Mouse (Mus musculus): ENCODE measurements around the gene Numa1.
"Not testable (repeated sequence)": the region's sequence is repeated elsewhere in the genome, so short reads cannot be mapped to it uniquely, and the experiment has no call there.

Numa1 gene

DNA sequence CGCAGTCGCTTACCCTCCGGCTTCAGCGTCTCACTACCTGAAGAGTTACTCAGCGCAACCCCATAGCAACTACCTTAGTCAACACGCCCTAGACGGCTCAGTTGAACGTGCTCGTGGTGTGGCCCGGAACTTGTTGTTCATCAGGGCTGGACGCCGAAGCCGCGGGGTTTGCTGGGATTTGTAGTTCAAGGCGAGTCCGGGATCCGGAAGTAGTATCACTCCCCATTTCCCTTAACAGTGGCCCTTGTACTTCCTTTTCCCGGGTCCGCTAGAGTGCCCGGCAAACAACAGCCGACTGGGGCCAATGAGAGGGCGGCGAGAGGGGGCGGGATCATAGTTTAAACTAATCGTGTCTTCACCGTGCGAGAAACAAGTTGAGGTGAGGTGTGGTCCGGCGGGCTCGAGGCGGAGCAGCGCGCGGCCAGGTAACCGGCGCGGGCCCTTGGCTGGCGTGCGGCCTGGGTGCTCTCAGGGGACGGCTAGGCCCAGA lies at the start of gene Numa1, which contains the start of gene Lrrc51:
Numa1 (plus strand) TSS at position 361 of the 490 bp plus-strand sequence.
Lrrc51 (minus strand) TSS at position 145 of the 490 bp plus-strand sequence.
- DNase-seq (ENCODE audit: low spot score), result peak; percentile 91

DNA sequence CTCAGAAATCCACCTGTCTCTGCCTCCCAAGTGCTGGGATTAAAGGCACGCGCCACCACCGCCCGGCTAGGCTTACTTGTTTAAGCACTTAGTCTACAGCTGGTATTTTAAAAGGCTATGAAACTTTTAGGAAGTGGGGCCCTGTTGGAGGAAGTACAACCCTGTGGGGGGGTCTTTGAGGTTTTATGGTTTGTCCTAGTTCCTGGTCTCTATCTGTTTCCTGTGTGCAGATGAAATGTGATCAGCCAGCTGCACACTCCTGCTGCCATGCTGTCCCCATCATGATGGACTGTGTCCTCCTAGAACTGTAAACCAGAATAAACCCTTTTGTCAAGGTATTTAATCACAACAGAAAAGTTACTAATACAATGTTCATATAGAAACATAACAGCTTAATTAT lies 49.8 kb upstream of the Numa1 start:
- no peak for DNase-seq (ENCODE audit: low spot score)

GRCm38 (mm10) chr7:101886274-101886673 lies 47.6 kb upstream of the Numa1 start:
- DNase-seq (ENCODE audit: low spot score), result no peak

- no peak for DNase-seq (ENCODE audit: low spot score)
Observed at GRCm38 (mm10) chr7:101888460-101888859, 45.5 kb upstream of the Numa1 start.

DNA sequence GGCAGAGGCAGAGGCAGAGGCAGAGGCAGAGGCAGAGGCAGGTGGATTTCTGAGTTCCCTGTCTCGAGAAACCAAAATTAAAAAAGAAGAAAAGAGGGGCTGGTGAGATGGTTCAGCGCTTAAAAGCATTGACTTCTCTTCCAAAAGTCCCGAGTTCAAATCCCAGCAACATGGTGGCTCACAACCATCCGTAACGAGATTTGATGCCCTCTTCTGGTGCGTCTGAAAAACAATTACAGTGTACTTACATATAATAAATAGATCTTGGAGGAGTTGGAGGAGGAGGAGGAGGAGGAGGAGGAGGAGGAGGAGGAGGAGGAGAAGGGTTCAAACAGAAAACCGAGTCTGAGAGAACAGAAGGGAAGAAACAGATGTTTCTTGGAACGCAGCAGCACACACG lies 38.2 kb upstream of the Numa1 start:
- DNase-seq (ENCODE audit: low spot score), result no peak

DNA sequence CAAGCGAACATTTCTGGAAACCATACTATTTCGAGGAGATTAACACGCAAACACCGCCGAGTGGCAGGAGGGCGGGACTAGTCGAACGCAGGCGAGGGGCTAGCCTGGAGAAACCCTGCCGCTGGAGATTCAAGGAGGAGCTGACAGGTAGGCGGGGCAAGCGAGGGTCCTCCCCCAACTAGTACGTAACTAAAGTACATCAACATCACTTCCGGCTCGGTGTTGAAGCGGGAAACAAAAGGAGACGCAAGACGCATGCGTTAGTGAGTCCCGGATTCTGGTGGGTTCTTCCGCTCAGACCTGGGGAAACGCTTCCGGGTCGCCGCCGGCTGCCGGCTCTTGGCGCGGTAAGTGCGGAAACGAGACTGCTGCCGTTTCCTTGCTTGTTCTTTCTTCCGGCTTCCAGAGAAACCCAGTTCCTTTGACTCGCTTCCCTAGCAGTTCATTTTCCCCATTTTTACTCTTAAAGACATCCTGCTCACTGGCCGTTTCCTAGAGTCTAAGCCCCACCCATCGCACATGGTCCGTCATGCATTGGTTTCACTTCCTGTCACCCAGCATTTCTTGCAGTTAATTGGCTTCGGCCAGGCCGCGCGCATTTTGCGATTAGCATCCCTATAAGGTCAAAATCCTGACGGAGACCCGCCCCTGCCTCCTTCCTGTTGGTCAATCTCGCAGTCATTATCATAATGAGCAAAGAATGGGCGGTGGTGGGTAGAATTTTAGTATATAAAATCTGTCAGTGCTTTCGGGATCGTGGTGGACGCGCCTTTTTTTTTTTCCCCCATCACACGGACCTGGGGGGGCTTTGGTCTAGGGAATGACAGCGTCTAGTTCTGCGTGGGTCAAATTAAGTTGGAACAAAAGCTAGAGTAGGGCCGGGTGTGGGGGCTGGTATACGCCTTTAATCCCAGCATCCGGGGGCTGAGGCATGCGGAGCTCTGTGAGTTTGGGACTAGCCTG lies 37.5 kb upstream of the Numa1 start:
- DNase-seq (ENCODE audit: low spot score), result peak; percentile 89

- DNase-seq (ENCODE audit: low spot score), result no peak
Observed at GRCm38 (mm10) chr7:101900331-101901097, 33.4 kb upstream of the Numa1 start.

- no peak for DNase-seq (ENCODE audit: low spot score)
Observed at GRCm38 (mm10) chr7:101901969-101902368, 31.9 kb upstream of the Numa1 start.

DNA sequence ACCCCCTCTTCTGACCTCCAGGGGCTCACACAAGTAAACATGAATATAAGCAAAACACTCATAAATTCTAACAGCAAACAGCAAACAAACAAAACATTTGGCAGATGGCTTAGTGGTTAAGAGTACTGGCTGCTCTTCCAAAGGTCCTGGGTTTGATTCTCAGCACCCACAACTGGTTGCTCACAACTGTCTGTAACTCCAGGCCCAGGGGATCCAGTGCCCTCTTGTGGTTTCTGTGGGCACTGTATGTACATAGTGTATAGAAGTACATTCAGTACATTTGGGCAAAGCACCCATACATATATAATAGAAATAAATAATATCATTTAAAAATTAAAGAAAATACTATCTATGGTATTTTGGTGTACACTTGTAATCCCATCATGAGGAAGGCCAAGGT lies 31.1 kb upstream of the Numa1 start:
- DNase-seq (ENCODE audit: low spot score), result no peak

GRCm38 (mm10) chr7:101905561-101906286 lies 28.2 kb upstream of the Numa1 start, which contains the start of gene Lamtor1:
Lamtor1 (plus strand) TSS chr7:101905904.
- peak; percentile 98 for DNase-seq (ENCODE audit: low spot score)

DNA sequence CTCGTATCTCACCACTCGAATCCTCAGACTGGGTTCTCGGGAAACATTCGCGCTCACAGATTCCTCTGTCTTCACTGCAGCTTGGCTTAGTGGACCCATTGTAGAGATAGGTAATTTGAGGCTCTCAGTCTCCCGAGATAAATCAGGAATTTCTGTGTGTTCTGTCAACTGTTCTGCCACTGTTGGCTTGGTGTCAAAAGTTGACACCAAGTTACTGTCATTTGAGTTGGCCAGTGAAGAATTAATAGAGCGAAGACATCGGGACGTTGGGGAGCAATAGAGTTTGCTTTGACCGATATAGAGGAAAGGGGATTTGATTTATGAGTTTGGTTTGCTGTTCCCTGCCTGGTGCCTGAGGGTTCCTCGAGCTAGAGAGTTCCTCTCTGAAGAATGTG lies 27.6 kb upstream of the Numa1 start, which contains the start of gene Tomt:
Tomt (minus strand) TSS at position 73 of the 395 bp plus-strand sequence.
- DNase-seq (ENCODE audit: low spot score), result no peak

GRCm38 (mm10) chr7:101906696-101907095 lies 27.2 kb upstream of the Numa1 start:
- DNase-seq (ENCODE audit: low spot score), result no peak

DNA sequence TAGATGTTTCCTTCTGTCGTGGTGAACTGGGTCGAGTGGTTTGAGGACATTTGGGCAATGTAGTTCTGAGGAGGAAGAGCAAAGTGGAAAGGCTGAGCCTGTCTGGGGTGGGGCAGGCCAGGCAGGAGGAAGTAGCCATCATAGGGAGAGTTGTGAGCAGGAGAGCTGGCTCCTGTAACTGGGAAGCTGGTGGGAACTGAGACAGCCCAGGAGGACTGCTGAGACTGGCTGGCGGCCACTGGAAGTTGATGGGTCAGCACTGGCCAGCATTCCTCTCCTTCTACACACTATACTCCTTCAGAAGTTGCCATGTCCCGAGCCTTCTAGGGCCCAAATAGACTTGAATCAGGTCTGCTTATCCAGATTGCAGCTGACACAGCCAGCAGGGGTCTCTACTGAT lies 25.5 kb upstream of the Numa1 start:
- no peak for DNase-seq (ENCODE audit: low spot score)

GRCm38 (mm10) chr7:101910138-101910537 lies 23.8 kb upstream of the Numa1 start:
- no peak for DNase-seq (ENCODE audit: low spot score)

DNA sequence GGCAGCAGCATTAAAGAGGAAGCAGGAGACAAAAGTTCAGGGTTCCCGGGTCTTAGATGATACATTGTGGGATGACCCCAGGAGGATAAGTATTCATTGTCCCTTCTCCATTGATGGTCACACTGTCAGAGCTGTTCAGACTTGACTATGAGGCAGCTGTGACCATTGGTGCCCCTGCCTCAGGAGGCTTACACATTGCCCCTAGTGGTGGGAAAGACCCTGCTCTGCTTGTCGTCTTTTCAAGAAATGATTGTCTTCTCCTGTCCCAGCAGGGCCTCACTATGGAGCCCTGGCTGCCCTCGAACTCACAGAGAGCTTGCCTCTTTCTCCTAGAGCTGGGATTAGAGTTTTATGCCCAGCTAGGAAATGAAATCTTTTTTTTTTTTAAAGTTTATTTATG lies 21.9 kb upstream of the Numa1 start:
- DNase-seq (ENCODE audit: low spot score), result no peak

DNA sequence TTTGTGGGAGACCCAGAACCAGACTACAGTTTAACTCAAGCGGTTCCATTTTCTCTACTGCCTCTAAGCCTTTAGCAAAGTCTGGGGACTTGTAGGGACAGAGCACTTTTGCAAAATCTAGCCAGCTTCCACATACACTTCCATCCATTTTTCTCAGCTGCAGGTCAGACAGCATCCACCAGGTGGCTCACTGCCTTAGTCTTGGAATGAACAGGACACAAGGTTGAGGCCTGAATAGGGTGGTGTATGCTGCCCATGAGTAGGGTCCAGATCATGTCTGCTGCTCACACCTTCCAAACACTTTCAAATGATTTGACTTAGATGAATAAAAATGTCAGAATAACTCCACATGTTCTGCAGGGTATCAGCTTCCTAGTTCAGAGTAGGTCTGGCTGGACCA lies 15.8 kb upstream of the Numa1 start:
- peak; percentile 59 for DNase-seq (ENCODE audit: low spot score)

DNA sequence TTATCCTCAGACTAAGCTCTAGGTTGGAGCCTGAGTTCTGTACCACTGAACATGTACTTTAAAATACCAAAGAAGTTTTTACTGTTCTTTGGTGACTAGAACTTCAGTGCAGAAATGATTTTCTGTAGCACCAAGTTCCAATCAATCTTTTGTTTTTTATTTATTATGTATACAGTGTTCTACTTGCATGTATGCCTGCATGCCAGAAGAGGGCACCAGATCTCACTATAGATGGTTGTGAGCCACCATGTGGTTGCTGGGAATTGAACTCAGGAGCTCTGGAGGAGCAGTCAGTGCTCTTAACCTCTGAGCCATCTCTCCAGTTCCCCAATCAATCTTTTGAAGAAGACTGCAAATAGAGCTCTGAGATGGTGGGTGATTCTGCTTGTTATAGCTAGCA lies 8.0 kb upstream of the Numa1 start:
- DNase-seq (ENCODE audit: low spot score), result not testable (repeated sequence)

GRCm38 (mm10) chr7:101928093-101928492 lies 5.8 kb upstream of the Numa1 start:
- DNase-seq (ENCODE audit: low spot score), result no peak

DNA sequence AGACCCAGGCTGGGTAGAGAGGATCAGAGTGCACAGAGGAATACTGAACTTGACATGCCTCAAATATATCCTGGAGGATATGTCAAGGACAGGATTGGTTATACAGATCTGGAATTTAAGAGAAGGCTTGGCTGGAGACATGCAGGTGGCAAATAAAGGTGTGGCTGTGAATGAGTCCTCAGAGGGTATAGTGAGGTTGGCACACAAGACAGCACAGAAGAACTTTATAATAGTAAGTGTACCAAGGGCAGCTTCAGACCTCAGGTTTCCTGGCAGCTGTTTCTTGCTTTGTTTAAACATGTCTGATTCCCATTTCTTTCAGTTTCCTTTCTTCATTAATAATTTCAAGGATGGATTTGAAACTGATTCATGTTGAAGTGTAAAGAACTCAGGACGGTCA lies 1.4 kb upstream of the Numa1 start:
- no peak for DNase-seq (ENCODE audit: low spot score)

DNA sequence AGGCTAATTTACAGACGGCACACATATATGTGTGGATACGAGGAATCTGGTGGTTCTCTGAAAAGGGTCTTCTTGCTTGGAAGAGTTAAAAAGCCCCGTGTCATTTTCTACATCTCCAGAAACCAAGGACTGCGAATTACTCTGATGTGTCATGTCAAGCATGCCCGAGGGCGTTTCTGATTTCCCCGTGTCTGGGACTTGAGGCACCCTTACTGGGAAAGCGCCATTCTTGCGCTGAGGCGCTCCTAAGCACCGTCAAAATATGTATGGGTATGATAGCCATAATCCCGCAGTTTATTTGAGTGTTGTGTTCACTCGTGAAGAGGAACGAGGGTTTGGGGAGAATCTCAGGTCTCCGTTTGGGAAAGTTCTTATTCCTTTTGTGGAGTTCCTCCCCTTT lies 611 bp upstream of the Numa1 start:
- no peak for DNase-seq (ENCODE audit: low spot score)

- DNase-seq (ENCODE audit: low spot score), result no peak
Observed at GRCm38 (mm10) chr7:101935957-101936356, 2.0 kb downstream of the Numa1 start.

DNA sequence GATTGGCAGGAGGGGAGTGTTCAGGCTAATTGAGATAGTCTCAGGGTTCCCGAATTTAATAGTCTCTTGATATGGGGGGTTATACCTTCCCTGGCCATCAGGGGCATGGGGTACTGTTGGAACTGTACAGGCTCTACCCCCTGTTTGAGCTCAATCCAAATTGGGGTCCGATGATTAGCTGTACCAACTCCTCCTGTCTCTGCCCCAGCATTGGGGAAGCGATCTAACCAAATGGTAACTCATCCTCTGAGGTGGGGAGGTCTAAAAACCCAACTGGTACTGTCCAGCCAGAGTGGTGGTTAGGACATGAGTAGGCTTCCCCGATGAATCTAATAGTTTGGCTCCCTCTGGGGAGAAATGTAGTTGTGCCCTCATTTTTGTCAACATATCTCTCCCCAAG lies 3.1 kb downstream of the Numa1 start:
- no peak for DNase-seq (ENCODE audit: low spot score)

Measured in urinary bladder, postnatal 25 days (tissue).